Mouse (Mus musculus) olfactory bulb, adult 2 months (tissue): ENCODE measurements around the gene Ctsw.

Experiments used
- CTCF ChIP-seq: fragments of 200-500 bp; IDR thresholded peaks from 2 replicates; pipeline ENCODE4 v1.5.1; 2012; ENCODE audit warnings: low read depth, mild to moderate bottlenecking, low read length, moderate library complexity; ENCODE audit not compliant: insufficient read depth
- POLR2A ChIP-seq: fragments of 200-500 bp; IDR thresholded peaks from 2 replicates; pipeline ENCODE4 v1.6.1; 2012; ENCODE audit warnings: mild to moderate bottlenecking, low read depth, low read length, moderate library complexity; ENCODE audit not compliant: insufficient read depth

DNA sequence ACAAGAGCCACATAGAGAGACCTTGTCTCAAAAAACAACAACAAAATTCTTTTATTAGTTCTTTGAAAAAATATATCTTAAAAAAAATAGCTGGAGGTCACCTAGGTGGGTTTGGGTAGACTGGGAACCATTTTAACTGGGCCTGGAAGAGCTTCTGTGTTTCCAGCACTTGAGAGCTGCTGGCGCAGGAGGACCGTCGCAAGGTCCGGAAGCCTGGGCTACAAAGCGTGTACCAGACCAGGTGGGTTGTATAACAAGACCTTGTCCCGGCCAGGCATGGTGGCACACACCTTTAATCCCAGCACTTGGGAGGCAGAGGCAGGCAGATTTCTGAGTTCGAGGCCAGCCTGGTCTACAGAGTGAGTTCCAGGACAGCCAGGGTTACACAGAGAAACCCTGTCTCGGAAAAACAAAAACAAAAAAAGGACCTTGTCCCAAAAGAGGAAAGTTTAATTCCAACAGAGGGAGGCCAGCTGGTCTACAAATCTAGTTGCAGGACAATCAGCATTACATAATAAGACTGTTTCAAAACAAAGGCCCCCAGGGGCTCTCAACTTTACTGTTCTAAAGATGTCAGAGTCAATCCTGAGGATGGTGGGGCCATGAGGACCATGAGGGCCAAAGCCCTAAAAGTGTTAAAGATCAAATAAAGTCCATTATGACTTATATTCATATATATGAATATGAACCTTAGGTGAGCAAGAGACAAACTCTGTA is 49.4 kb downstream of the Ctsw start:
- TF ChIP-seq POLR2A (no peak), CTCF (no peak)
